ENCODE assay signal across 9 mouse cellular contexts in genomic region chr9:124439403-124439847, GRCm38 (mm10). TPM values are rescaled to one million over a fixed set of nuclear protein-coding genes. Genes with fewer than 3 reads are reported as not detected.
DNase-seq lines count a peak whose midpoint lies in the region; ATAC-seq and TF ChIP-seq lines count a peak whose summit lies in the region.
"Had no signal": no experiment of that assay in that cellular context is flagged by ENCODE, and none has a peak within 500 bp of the region (broad histone marks: within the 10 kb centered on the region; RNA-seq: fewer than 3 reads in every experiment).

No protein-coding gene starts in this region.

- no peak overlapping the region for H3K4me2 ChIP-seq in CH12.LX (ENCODE audit: insufficient read depth, low read depth, poor library complexity, severe bottlenecking)
- no peak overlapping the region for H3K4me2 ChIP-seq in heart, embryonic 16.5 days (ENCODE audit: low read depth, low read length)
- H3K4me2 ChIP-seq in stomach, embryonic 16.5 days (ENCODE audit: low read depth, low read length) = no peak overlapping the region

- peak overlapping the region in 1 of 3 experiments; percentile 67 for H3K4me3 ChIP-seq in CH12.LX (replicated peaks in 1 of 3; ENCODE audit: low read depth in 2 of 3, low read length in 2 of 3, poor library complexity in 1 of 3)
- no peak overlapping the region for H3K4me3 ChIP-seq in heart, embryonic 16.5 days (ENCODE audit: low read length)
- no peak overlapping the region for H3K4me3 ChIP-seq in stomach, embryonic 16.5 days (replicated peaks; ENCODE audit: low read length)

- no peak for TF ChIP-seq CTCF in CH12.LX (conservative IDR thresholded peaks at IDR 0.05 in 1 of 2, IDR thresholded peaks at IDR 0.05 in 1 of 2; ENCODE audit: low read depth in 2 of 2, low read length in 2 of 2)

- no peak for TF ChIP-seq POLR2A in CH12.LX (IDR thresholded peaks at IDR 0.05; ENCODE audit: low read depth, low read length)

- no peaks in the 10 kb centered on the region for H3K79me2 ChIP-seq in CH12.LX (replicated peaks; ENCODE audit: control insufficient read depth, extremely low read depth, insufficient read depth, poor library complexity, severe bottlenecking)

- no peak for TF ChIP-seq EP300 in CH12.LX (IDR thresholded peaks at IDR 0.05; ENCODE audit: low read length)

- TF ChIP-seq RAD21 in CH12.LX (IDR thresholded peaks at IDR 0.05; ENCODE audit: low read depth, low read length) = no peak

- in situ Hi-C loops in CH12.LX (cut with MboI; ENCODE audit: low pct_ligation_motif_present, low pct_unique_long_range_greater_than_20kb, low sequenced_read_pairs) = no loop called here

- H3K27ac ChIP-seq in CH12.LX (ENCODE audit: insufficient read depth, low read depth) = no peak overlapping the region; the same call in 1 of the 2 replicates
- no peak overlapping the region for H3K27ac ChIP-seq in heart, embryonic 16.5 days (ENCODE audit: low read length)
- no peak overlapping the region for H3K27ac ChIP-seq in stomach, embryonic 16.5 days (ENCODE audit: low read length)

- peaks cover 2% of the 10 kb centered on the region for H3K27me3 ChIP-seq in CH12.LX (replicated peaks)
- no peaks in the 10 kb centered on the region for H3K27me3 ChIP-seq in heart, embryonic 16.5 days (ENCODE audit: control insufficient read depth, insufficient read depth, low read length)
- no peaks in the 10 kb centered on the region for H3K27me3 ChIP-seq in stomach, embryonic 16.5 days (ENCODE audit: control insufficient read depth, insufficient read depth, low read length)

- peak; percentile 32 to 70 for DNase-seq in frontal cortex, postnatal 10 days (ENCODE audit: low spot score in 2 of 2)
- no peak for DNase-seq in frontal cortex, adult 2 months (ENCODE audit: extremely low spot score in 1 of 2, low spot score in 1 of 2)
- DNase-seq in CH12.LX (ENCODE audit: extremely low read depth) = peak; percentile 52
- peak; percentile 30 to 45 for DNase-seq in cerebellum, postnatal 14 days
- peak; percentile 35 for DNase-seq in left cerebral cortex, adult 11 months (ENCODE audit: low spot score)

- 89% methylated on average over 13 of the region's 13 CpGs for WGBS in heart, embryonic 16.5 days
- 91% methylated on average over 13 of the region's 13 CpGs for WGBS in stomach, embryonic 16.5 days

- peaks cover 32% of the 10 kb centered on the region for H3K9me3 ChIP-seq in CH12.LX (replicated peaks; ENCODE audit: low read length)
- H3K9me3 ChIP-seq in heart, embryonic 16.5 days (replicated peaks; ENCODE audit: control insufficient read depth, low read length) = peaks cover 34% of the 10 kb centered on the region
- H3K9me3 ChIP-seq in stomach, embryonic 16.5 days (replicated peaks; ENCODE audit: control insufficient read depth, low read length) = peaks cover 34% of the 10 kb centered on the region

- dilution Hi-C loops in CH12.LX (cut with MboI; ENCODE audit: extremely low pct_ligation_motif_present, extremely low pct_unique_long_range_greater_than_20kb, low sequenced_read_pairs) = no loop called here

- ATAC-seq in heart, embryonic 16.5 days (replicated peaks; ENCODE audit: extremely low read depth, insufficient read depth, low FRiP score) = peak; percentile 25
- ATAC-seq in megakaryocyte-erythroid progenitor cell, adult 5-6 weeks (replicated peaks; ENCODE audit: low FRiP score, low TSS enrichment, poor library complexity, severe bottlenecking) = peak; percentile 65
- ATAC-seq in stomach, embryonic 16.5 days (ENCODE audit: insufficient read depth, low FRiP score) = peak; percentile 51; the same call in 1 of the 2 replicates

- H3K9ac ChIP-seq in CH12.LX (ENCODE audit: insufficient read depth, low read depth) = no peak overlapping the region
- H3K9ac ChIP-seq in heart, embryonic 16.5 days (ENCODE audit: low read length) = no peak overlapping the region
- no peak overlapping the region for H3K9ac ChIP-seq in stomach, embryonic 16.5 days (ENCODE audit: low read length)

- peaks cover 33 to 36% of the 10 kb centered on the region in 2 experiments for H3K36me3 ChIP-seq in CH12.LX (replicated peaks in 1 of 2; ENCODE audit: control insufficient read depth in 1 of 2, insufficient read depth in 1 of 2, low read length in 1 of 2)
- H3K36me3 ChIP-seq in heart, embryonic 16.5 days (ENCODE audit: control insufficient read depth, insufficient read depth) = peaks cover 37% of the 10 kb centered on the region
- H3K36me3 ChIP-seq in stomach, embryonic 16.5 days (ENCODE audit: control insufficient read depth, insufficient read depth, low read length) = peaks cover 36% of the 10 kb centered on the region

- no peaks in the 10 kb centered on the region for H3K4me1 ChIP-seq in CH12.LX (ENCODE audit: control insufficient read depth in 1 of 2, insufficient read depth in 2 of 2)
- no peaks in the 10 kb centered on the region for H3K4me1 ChIP-seq in heart, embryonic 16.5 days (ENCODE audit: control insufficient read depth, insufficient read depth, low read length)
- H3K4me1 ChIP-seq in stomach, embryonic 16.5 days (ENCODE audit: control insufficient read depth, insufficient read depth, low read length) = no peaks in the 10 kb centered on the region

TF ChIP-seq in CH12.LX, 34 proteins besides CTCF, POLR2A, EP300 and RAD21:
- TF ChIP-seq MAX (IDR thresholded peaks at IDR 0.05; ENCODE audit: low read length) (no peak), PAX5 (IDR thresholded peaks at IDR 0.05; ENCODE audit: low read length) (no peak), JUN (IDR thresholded peaks at IDR 0.05; ENCODE audit: insufficient read depth, low read depth, low read length) (no peak)

RNA-seq across cellular contexts. Expression of gene Ppp2r3d, which starts 37.3 kb away (rescaled TPM):
- 175 and 181 TPM in 2 replicates for polyA plus RNA-seq in frontal cortex, adult 2 months (2012; rRNA removed)
- total RNA-seq in CH12.LX (2012; rRNA removed) = 34.0 and 47.2 TPM in 2 replicates
- 21.0 and 24.5 TPM in 2 replicates for total RNA-seq in CH12.LX (2014; rRNA removed)
- 62.7 and 66.7 TPM in 2 replicates for polyA plus RNA-seq in CH12.LX (2012; ENCODE audit: insufficient read length, low read depth)
- polyA plus RNA-seq in heart, embryonic 16.5 days (2015; fragmentation: Nextera tagmentation; extraction: Ambion mirVana) = 143 TPM in 2 replicates
- total RNA-seq in megakaryocyte-erythroid progenitor cell, adult 5-6 weeks (2014; fragmentation: Nextera tagmentation) = 46.3 and 63.5 TPM in 2 replicates
- total RNA-seq in megakaryocyte-erythroid progenitor cell, adult 5-6 weeks (2017) = 9.3 and 9.6 TPM in 2 replicates
- polyA plus RNA-seq in stomach, embryonic 16.5 days (2015; fragmentation: Nextera tagmentation; extraction: Ambion mirVana) = 81.1 and 86.7 TPM in 2 replicates

RNA-seq across cellular contexts. Expression of gene Gm21836, which starts 54.2 kb away (rescaled TPM):
- polyA plus RNA-seq in frontal cortex, adult 2 months (2012; rRNA removed) = not detected in 2 replicates
- not detected in 2 replicates for total RNA-seq in CH12.LX (2012; rRNA removed)
- total RNA-seq in CH12.LX (2014; rRNA removed) = not detected in 2 replicates
- polyA plus RNA-seq in CH12.LX (2012; ENCODE audit: insufficient read length, low read depth) = not detected in 2 replicates
- not detected in 2 replicates for polyA plus RNA-seq in heart, embryonic 16.5 days (2015; fragmentation: Nextera tagmentation; extraction: Ambion mirVana)
- total RNA-seq in megakaryocyte-erythroid progenitor cell, adult 5-6 weeks (2014; fragmentation: Nextera tagmentation) = not detected in 2 replicates
- not detected in 2 replicates for total RNA-seq in megakaryocyte-erythroid progenitor cell, adult 5-6 weeks (2017)
- not detected in 2 replicates for polyA plus RNA-seq in stomach, embryonic 16.5 days (2015; fragmentation: Nextera tagmentation; extraction: Ambion mirVana)
- total RNA-seq: adrenal gland, postnatal 36 days had no signal

Comparison
In these comparisons a context has a peak if more than half of its experiments do, and no peak if none do; other contexts are left out.
1. DNase-seq: peak in frontal cortex, postnatal 10 days (2 of 2), CH12.LX (single experiment), cerebellum, postnatal 14 days (2 of 2) and left cerebral cortex, adult 11 months (single experiment); none in frontal cortex, adult 2 months (0 of 2).
2. Peak in every context shown above with its lines, with median percentiles within 50 percentile points of each other: ATAC-seq.